Mouse (Mus musculus) limb, embryonic 13.5 days (tissue): Measurements from ENCODE around the gene Wnt3a. TPM values are rescaled to one million over a fixed set of nuclear protein-coding genes. Genes with fewer than 3 reads are reported as not detected.
A peak's percentile ranks its signal among the peaks of the same experiment; 100 is the strongest.

Source experiments
- ATAC-seq: fragments of 200-750 bp; cut with Nextera tagmentation; 2 replicates; pipeline ENCODE4 v1.8.0; 2017; ENCODE audit warnings: low read depth, moderate number of reproducible peaks, moderate TSS enrichment; ENCODE audit not compliant: low FRiP score
- H3K27ac ChIP-seq: fragments of 300-500 bp; sonication (generic); 2 replicates; pipeline ENCODE4 v1.5.1; 2015; ENCODE audit warnings: inconsistent platforms, mild to moderate bottlenecking, moderate library complexity
- H3K27me3 ChIP-seq: fragments of 300-500 bp; sonication (generic); 2 replicates; pipeline ENCODE4 v1.6.1; 2015; ENCODE audit warnings: mild to moderate bottlenecking, inconsistent platforms
- H3K36me3 ChIP-seq: fragments of 300-500 bp; sonication (generic); 2 replicates; pipeline ENCODE4 v1.6.1; 2015; ENCODE audit warnings: inconsistent platforms, mild to moderate bottlenecking, moderate library complexity
- H3K4me1 ChIP-seq: fragments of 300-500 bp; sonication (generic); 2 replicates; pipeline ENCODE4 v1.6.1; 2015; ENCODE audit warnings: inconsistent platforms
- H3K4me2 ChIP-seq: fragments of 300-500 bp; sonication (generic); replicated peaks from 2 replicates; pipeline ENCODE4 v1.6.1; 2015; ENCODE audit warnings: inconsistent platforms, mild to moderate bottlenecking, moderate library complexity
- H3K4me3 ChIP-seq: fragments of 300-500 bp; sonication (generic); 2 replicates; pipeline ENCODE4 v1.5.1; 2015; ENCODE audit warnings: moderate library complexity, mild to moderate bottlenecking, inconsistent platforms
- H3K9ac ChIP-seq: fragments of 300-500 bp; sonication (generic); 2 replicates; pipeline ENCODE4 v1.6.1; 2015; ENCODE audit warnings: mild to moderate bottlenecking, inconsistent platforms
- H3K9me3 ChIP-seq: fragments of 300-500 bp; sonication (generic); 2 replicates; pipeline ENCODE4 v1.6.1; 2016; ENCODE audit warnings: inconsistent platforms
- WGBS: fragments of 180-500 bp; shearing (Covaris S2); methylation state at CpG from one replicate; pipeline ENCODE4 v1.1.7; 2015; 5-methylcytosine and 5-hydroxymethylcytosine counted together
- polyA plus RNA-seq: library from polyadenylated mRNA; unstranded; fragments of >200 nt; fragmentation: Nextera tagmentation; extraction: Ambion mirVana; gene quantifications from 2 replicates; pipeline ENCODE4 v1.2.1, GENCODE M21; 2015

The Wnt3a gene
- polyA plus RNA-seq, 1 experiment from 2014 or later, result 3.1 TPM

DNA sequence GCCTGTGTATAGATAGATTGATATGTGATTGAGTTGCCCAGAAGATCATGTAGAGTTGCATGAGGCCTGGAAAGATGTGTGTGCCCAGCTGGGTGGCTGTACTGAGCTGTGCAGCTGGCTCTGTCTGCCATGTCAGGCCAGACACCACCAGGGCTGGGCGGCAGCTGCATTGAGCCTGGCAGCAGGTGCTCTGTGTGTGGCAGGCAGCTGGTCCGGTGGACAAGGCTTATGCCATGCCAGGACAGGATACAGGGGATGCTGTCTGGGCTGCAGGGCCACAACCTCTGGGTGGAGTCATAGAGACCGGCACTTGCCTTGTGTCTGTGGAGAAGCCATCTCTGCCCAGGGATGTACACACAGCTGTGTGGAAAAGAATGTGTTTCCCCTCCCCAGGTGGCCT, 32.4 kb upstream of the Wnt3a start:
- peaks cover 5% of the 10 kb centered on the region; the same call in 1 of the 2 replicates for H3K27me3 ChIP-seq
- no peaks in the 10 kb centered on the region for H3K4me1 ChIP-seq
- no peak for ATAC-seq
- WGBS, result 81% methylated on average over 3 of the region's 3 CpGs
- no peak overlapping the region for H3K27ac ChIP-seq
- no peaks in the 10 kb centered on the region for H3K9me3 ChIP-seq
- H3K36me3 ChIP-seq, result no peaks in the 10 kb centered on the region
- H3K4me2 ChIP-seq, result no peak overlapping the region
- H3K9ac ChIP-seq, result no peak overlapping the region
- H3K4me3 ChIP-seq, result no peak overlapping the region

DNA sequence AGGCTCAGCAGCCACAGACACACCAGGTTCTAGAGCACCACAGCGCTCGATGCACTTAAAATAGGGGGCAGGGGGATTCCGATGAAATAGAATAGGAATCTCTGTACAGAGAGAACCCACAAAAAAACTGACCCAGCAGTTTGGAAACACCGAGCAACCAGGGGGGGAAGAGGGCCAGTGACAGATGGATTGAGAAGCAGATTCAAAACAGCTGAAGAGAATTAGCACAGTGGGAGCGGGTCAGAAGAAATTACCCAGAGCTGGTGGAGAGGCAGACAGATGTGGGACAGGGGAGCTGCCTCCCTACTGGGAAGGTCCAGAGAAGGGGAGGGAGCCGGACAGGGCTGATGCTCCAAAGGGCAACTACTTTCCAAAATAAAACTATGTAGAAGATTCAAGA, 26.0 kb upstream of the Wnt3a start:
- H3K9ac ChIP-seq, result no peak overlapping the region
- no peak for ATAC-seq
- no peak overlapping the region for H3K4me2 ChIP-seq
- no peak overlapping the region for H3K4me3 ChIP-seq
- H3K27ac ChIP-seq, result no peak overlapping the region
- no peaks in the 10 kb centered on the region for H3K9me3 ChIP-seq
- 28% methylated on average over 6 of the region's 6 CpGs for WGBS
- peaks cover 47% of the 10 kb centered on the region for H3K27me3 ChIP-seq
- peaks cover 47% of the 10 kb centered on the region for H3K4me1 ChIP-seq
- H3K36me3 ChIP-seq, result no peaks in the 10 kb centered on the region

DNA sequence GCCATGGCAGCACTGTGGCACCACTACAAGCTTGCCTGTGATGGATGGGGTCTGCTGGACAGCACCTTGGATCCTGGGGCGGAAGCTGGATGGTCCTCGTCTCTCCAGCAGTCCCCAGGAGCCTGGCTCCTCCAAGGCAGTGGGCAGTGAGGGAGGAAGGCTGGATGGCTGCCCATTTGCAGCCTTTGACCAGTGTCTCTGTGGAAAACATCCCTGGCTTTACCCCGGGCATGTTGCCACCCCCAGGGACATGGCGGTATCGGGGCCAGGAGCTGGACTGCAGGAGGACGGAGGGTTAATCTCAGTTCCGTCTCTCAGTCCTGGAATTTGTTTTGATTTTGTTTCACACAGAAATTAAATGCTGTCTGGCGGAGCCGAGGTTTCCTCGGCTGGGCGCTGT, 23.4 kb upstream of the Wnt3a start:
- H3K4me1 ChIP-seq, result peaks cover 73% of the 10 kb centered on the region
- H3K36me3 ChIP-seq, result no peaks in the 10 kb centered on the region
- H3K4me2 ChIP-seq, result 0 out of 2 replicates have a peak overlapping the region, but pooled peaks have one; percentile 4
- peaks cover 65% of the 10 kb centered on the region for H3K27me3 ChIP-seq
- 52% methylated on average over 11 of the region's 11 CpGs for WGBS
- H3K4me3 ChIP-seq, result no peak overlapping the region
- H3K9ac ChIP-seq, result 0 out of 2 replicates have a peak overlapping the region, but pooled peaks have one; percentile 39
- ATAC-seq, result no peak
- no peak overlapping the region; the same call in 1 of the 2 replicates for H3K27ac ChIP-seq
- no peaks in the 10 kb centered on the region for H3K9me3 ChIP-seq

DNA sequence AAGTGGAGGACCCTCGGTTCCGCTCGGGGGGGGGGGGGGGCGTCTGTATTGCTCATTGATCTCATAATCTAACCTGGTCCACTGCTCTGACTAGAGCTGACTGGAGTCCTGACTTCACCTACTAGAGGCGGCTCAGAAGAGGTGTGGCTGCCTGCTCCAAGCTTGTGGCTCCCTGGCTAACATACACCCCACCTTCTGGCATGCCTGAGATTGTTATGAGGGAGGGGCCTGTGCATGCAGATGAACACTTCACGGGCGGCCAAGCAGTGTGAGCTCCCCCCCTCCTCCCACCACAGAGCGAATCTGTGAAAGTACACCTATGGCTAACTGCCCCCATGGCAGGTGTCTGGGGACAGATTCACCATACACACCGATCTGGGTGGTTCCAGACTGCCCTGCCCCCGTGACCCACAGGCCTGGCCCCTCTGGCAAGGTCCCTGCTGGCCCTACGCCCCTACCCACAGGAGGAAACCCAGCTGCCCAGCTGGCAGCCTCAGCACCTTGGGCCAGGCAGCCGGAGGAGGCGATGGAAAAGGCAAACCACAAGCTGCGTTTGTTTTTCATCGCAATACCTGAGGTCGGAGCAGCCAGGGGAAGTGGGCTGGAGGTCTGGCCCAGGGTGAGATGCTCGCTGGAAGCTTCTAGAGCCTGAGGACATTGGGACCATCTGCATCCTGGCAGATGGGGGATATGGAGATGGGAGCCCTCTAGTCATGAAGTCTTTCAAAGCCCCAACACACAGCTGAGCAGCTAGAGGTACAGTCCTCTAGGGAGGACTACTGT, 22.7 kb upstream of the Wnt3a start:
- Histone ChIP-seq H3K36me3 (no peaks in the 10 kb centered on the region), H3K9me3 (no peaks in the 10 kb centered on the region), H3K27me3 (peaks cover 69% of the 10 kb centered on the region), H3K4me3 (no peak overlapping the region), H3K4me1 (peaks cover 80% of the 10 kb centered on the region), H3K9ac (no peak overlapping the region), H3K27ac (peak overlapping the region; percentile 61; the same call in 1 of the 2 replicates), H3K4me2 (peak overlapping the region; percentile 7)
- ATAC-seq, result no peak
- WGBS, result 49% methylated on average over 17 of the region's 17 CpGs

DNA sequence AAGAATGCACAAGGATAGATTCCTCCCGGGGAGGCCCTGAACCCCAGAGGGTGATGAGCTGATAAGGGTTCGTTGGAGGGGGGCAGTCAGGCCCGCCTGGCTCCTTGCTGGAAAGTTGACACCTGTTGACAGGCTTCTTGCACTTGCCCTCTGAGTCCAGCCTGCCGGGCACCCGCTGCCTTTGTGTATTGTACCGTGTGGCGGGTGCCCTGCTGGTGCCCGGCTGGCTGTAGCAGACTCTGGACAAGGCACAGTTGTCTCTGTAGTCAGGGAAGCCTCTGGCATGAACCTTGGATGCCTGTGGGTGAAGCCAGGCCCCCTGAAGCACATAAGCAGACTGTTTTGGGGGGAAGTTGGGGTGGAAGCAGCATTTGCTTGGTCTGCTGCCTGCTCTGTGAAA, 21.9 kb upstream of the Wnt3a start:
- 61% methylated on average over 8 of the region's 8 CpGs for WGBS
- Histone ChIP-seq H3K27ac (peak overlapping the region; percentile 61), H3K36me3 (no peaks in the 10 kb centered on the region), H3K4me3 (no peak overlapping the region), H3K9ac (peak overlapping the region; percentile 26; the same call in 1 of the 2 replicates), H3K4me1 (peaks cover 86% of the 10 kb centered on the region), H3K4me2 (no peak overlapping the region; the same call in 1 of the 2 replicates), H3K27me3 (peaks cover 68% of the 10 kb centered on the region), H3K9me3 (no peaks in the 10 kb centered on the region)
- no peak for ATAC-seq

DNA sequence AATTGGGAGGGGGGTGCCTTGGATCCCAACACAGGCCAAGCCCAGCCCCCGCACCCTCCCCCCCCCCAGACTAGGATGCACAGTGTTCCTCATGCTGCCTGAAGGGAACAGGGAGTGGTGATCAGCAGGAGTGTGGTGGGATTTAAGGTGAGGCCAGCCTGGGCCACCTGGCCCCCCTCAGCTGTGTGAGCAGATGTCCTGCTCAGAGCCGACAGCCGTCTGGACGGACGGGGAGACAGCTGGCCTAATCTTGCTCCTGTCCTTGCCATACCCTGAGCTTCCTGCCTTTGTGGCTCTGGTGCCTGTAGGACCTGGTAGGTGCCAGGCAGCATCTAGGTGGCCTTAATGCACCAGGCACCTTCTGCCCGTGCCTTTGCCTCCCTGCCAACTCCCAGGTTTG, 21.5 kb upstream of the Wnt3a start:
- peaks cover 88% of the 10 kb centered on the region for H3K4me1 ChIP-seq

DNA sequence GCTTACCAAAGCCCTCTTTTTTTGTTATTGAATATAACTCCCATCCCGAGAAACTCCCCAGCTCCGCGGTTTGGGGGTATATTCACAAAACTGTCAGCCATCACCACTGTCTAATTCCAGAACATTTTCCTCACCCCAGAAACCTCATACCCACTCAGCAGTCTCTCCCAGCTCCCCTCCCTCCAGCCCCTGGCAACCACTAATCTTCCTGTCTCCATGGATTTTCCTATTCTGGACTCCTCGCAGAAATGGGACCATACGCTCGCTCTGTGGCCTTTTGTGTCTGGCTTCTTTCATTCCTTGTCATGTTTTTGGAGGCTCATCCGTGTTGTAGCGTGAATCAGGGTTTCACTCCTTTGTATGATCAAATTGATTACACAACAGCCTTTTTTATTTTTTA, 19.4 kb upstream of the Wnt3a start:
- WGBS, result 71% methylated on average over 8 of the region's 8 CpGs
- H3K9ac ChIP-seq, result 0 out of 2 replicates have a peak overlapping the region, but pooled peaks have one; percentile 84
- H3K4me2 ChIP-seq, result peak overlapping the region; percentile 89
- H3K27me3 ChIP-seq, result peaks cover 67% of the 10 kb centered on the region
- ATAC-seq, result no peak
- peak overlapping the region; percentile 65; the same call in 1 of the 2 replicates for H3K27ac ChIP-seq
- no peaks in the 10 kb centered on the region for H3K36me3 ChIP-seq
- peaks cover 90% of the 10 kb centered on the region for H3K4me1 ChIP-seq
- peak overlapping the region; percentile 75; the same call in 1 of the 2 replicates for H3K4me3 ChIP-seq
- no peaks in the 10 kb centered on the region for H3K9me3 ChIP-seq

More for the DNA sequence above, 21.5 kb upstream of the Wnt3a start:
- Histone ChIP-seq H3K9me3 (no peaks in the 10 kb centered on the region), H3K27ac (no peak overlapping the region; the same call in 1 of the 2 replicates), H3K27me3 (peaks cover 66% of the 10 kb centered on the region), H3K4me2 (no peak overlapping the region; the same call in 1 of the 2 replicates), H3K4me3 (no peak overlapping the region), H3K9ac (peak overlapping the region; percentile 26; the same call in 1 of the 2 replicates), H3K36me3 (no peaks in the 10 kb centered on the region)
- 51% methylated on average over 6 of the region's 6 CpGs for WGBS
- ATAC-seq, result no peak

DNA sequence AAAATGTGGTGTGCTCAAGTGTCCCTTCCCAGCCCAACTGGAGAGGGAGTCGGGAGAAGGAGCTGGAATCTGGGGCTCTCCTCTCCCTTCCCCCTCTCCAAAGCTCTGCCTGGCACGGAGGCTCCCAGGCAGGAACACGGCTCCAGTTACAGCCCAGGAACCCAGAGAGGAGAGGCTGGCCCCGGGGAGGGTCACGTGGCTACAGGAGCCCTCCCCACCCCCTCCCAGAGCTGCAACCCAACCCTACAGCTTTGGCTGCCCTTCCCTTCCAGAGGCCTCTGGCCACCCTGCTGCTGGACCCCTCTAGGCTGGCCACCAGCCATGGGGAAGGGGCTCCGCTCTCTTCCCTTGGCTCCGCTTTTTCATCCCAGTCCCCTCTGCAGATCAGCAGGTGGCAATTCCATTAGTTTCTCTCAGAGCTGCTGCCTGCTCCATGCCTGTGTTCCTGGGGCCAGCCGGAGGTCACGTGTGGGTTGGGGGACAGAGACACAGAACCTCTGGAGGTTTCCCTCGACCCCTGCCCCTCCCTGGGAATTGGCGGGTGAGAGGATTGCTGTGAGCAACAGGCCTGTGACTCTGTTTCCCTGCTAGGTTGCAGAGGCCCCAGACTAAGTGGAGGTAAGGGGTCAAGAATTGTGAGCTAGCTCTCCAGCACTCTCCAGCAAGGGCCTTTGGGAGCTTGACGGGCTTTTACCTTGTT, 18.7 kb upstream of the Wnt3a start:
- peak; percentile 62 for ATAC-seq
- H3K27ac ChIP-seq, result peak overlapping the region; percentile 65
- H3K9me3 ChIP-seq, result no peaks in the 10 kb centered on the region
- 8% methylated on average over 12 of the region's 12 CpGs for WGBS
- peaks cover 74% of the 10 kb centered on the region for H3K27me3 ChIP-seq
- no peaks in the 10 kb centered on the region for H3K36me3 ChIP-seq
- peak overlapping the region; percentile 84 for H3K9ac ChIP-seq
- peaks cover 86% of the 10 kb centered on the region for H3K4me1 ChIP-seq
- H3K4me2 ChIP-seq, result peak overlapping the region; percentile 89
- H3K4me3 ChIP-seq, result peak overlapping the region; percentile 75

DNA sequence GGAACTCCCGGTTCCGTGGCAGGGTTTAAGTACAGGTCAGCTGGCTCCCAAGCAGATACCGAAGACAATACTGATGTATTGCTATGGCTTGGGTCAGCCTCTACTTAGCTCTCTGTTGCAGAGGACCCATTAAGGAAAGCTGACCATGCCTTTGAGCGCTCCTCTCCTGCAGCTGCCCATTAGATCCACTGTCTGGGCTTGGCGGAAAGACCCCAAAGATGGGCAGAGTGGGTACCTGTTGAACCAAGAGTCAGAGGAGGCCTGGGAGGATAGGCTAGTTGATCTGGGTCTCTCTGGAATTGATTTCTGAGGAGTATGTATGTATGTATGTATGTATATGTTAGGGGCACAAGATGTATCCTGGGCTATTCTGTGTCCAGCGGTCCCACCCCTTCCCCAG, 18.1 kb upstream of the Wnt3a start:
- ATAC-seq, result no peak
- peaks cover 82% of the 10 kb centered on the region for H3K4me1 ChIP-seq

DNA sequence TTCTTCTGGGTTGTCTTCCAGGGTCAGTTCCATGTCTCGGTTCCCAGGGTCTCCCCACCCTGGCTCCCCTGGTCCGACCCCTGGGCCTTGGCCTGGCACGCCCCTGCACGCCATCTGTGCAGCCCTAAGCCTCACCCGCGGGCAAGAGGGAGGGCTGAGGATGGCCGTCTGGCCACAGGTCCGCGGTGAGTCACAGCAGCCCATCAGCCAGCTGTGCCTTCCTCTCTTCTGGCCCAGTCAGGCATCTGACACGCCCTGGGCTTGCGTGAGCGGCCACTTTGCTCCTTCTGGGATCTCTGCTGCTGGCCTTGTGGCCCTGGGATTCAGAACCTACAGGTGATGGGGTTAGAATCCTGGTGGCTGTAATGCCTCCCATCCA, 17.6 kb upstream of the Wnt3a start:
- Histone ChIP-seq H3K27me3 (peaks cover 76% of the 10 kb centered on the region), H3K4me3 (peak overlapping the region; percentile 75), H3K9ac (peak overlapping the region; percentile 84), H3K9me3 (no peaks in the 10 kb centered on the region), H3K4me2 (peak overlapping the region; percentile 89), H3K4me1 (peaks cover 77% of the 10 kb centered on the region), H3K27ac (peak overlapping the region; percentile 65; the same call in 1 of the 2 replicates), H3K36me3 (no peaks in the 10 kb centered on the region)
- WGBS, result 24% methylated on average over 12 of the region's 12 CpGs
- ATAC-seq, result no peak

More for the DNA sequence above, 18.1 kb upstream of the Wnt3a start:
- peaks cover 76% of the 10 kb centered on the region for H3K27me3 ChIP-seq
- H3K36me3 ChIP-seq, result no peaks in the 10 kb centered on the region
- WGBS, result 34% methylated on average over 6 of the region's 6 CpGs
- no peaks in the 10 kb centered on the region for H3K9me3 ChIP-seq
- H3K4me3 ChIP-seq, result peak overlapping the region; percentile 75
- H3K9ac ChIP-seq, result peak overlapping the region; percentile 84
- H3K4me2 ChIP-seq, result peak overlapping the region; percentile 89
- H3K27ac ChIP-seq, result peak overlapping the region; percentile 65

DNA sequence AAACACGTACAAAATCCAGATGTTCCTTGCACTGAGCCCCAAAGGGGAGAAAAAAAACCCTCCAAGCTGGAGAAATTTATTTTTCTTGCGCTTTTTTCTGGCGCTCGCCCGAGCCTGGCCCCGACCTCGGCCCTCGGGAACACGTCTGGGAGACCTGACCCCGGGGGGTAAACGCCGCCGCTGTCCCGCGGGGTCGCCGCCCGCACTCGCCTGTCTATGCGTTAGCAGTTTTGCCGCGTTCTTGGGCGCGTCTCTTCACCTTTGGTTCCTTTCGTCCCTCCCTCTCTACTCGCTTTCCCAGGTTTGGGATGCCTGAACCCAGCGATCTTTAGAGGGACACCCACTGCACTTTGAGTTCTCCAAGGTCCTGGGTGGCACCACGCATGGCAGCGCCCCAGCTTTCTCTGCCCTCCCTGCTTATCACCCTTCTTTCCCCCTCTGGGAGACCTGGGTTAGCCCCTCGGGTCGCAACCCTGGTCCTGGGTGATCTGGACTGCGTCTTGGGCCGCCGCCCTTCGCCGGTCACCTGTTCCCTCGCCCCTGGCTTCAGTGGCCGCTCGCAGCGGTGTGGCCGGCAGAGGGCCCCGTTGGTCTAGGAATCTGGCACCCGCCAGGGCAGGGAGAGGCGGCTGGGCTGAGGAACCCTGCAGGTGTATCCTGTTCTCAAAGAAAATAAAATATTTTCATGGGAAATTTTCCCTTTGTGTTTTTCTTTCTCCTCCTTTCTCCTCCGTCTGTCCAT, 17.0 kb upstream of the Wnt3a start:
- peak; percentile 48 for ATAC-seq
- H3K4me2 ChIP-seq, result peak overlapping the region; percentile 89
- H3K27me3 ChIP-seq, result peaks cover 77% of the 10 kb centered on the region
- no peaks in the 10 kb centered on the region for H3K9me3 ChIP-seq
- peaks cover 72% of the 10 kb centered on the region for H3K4me1 ChIP-seq
- no peaks in the 10 kb centered on the region for H3K36me3 ChIP-seq
- peak overlapping the region; percentile 76; the same call in 1 of the 2 replicates for H3K27ac ChIP-seq
- H3K4me3 ChIP-seq, result peak overlapping the region; percentile 75
- H3K9ac ChIP-seq, result peak overlapping the region; percentile 84
- WGBS, result under 1% methylated on average over 45 of the region's 45 CpGs
